Mouse (Mus musculus) limb, embryonic 15.5 days (tissue): Measurements from ENCODE around the gene Olfr699. TPM values are rescaled to one million over a fixed set of nuclear protein-coding genes. Genes with fewer than 3 reads are reported as not detected.
"Not testable (repeated sequence)": the region's sequence is repeated elsewhere in the genome, so short reads cannot be mapped to it uniquely, and the experiment has no call there.

Experiments used
- ATAC-seq: fragments of 200-750 bp; cut with Nextera tagmentation; 2 replicates; pipeline ENCODE4 v1.8.0; 2017; ENCODE audit warnings: low read depth, moderate TSS enrichment; ENCODE audit not compliant: insufficient number of reproducible peaks, low FRiP score, low TSS enrichment
- H3K27ac ChIP-seq: fragments of 300-500 bp; sonication (generic); 2 replicates; pipeline ENCODE4 v1.5.1; 2015; ENCODE audit warnings: moderate library complexity, mild to moderate bottlenecking, inconsistent platforms
- H3K27me3 ChIP-seq: fragments of 300-500 bp; sonication (generic); 2 replicates; pipeline ENCODE4 v1.6.1; 2015; ENCODE audit warnings: inconsistent platforms
- H3K36me3 ChIP-seq: fragments of 300-500 bp; sonication (generic); 2 replicates; pipeline ENCODE4 v1.6.1; 2015; ENCODE audit warnings: inconsistent platforms
- H3K4me1 ChIP-seq: fragments of 300-500 bp; sonication (generic); 2 replicates; pipeline ENCODE4 v1.6.1; 2015; ENCODE audit warnings: inconsistent platforms
- H3K4me2 ChIP-seq: fragments of 300-500 bp; sonication (generic); 2 replicates; pipeline ENCODE4 v1.6.1; 2015; ENCODE audit warnings: mild to moderate bottlenecking, inconsistent platforms
- H3K4me3 ChIP-seq: fragments of 300-500 bp; sonication (generic); 2 replicates; pipeline ENCODE4 v1.5.1; 2015; ENCODE audit warnings: mild to moderate bottlenecking, inconsistent platforms
- H3K9ac ChIP-seq: fragments of 300-500 bp; sonication (generic); 2 replicates; pipeline ENCODE4 v1.6.1; 2015; ENCODE audit warnings: inconsistent platforms
- H3K9me3 ChIP-seq: fragments of 300-500 bp; sonication (generic); 2 replicates; pipeline ENCODE4 v1.6.1; 2016; ENCODE audit warnings: inconsistent platforms
- WGBS: fragments of 180-500 bp; shearing (Covaris S2); methylation state at CpG from one replicate; pipeline ENCODE4 v1.1.7; 2015; 5-methylcytosine and 5-hydroxymethylcytosine counted together
- polyA plus RNA-seq: library from polyadenylated mRNA; unstranded; fragments of >200 nt; fragmentation: Nextera tagmentation; extraction: Ambion mirVana; gene quantifications from 2 replicates; pipeline ENCODE4 v1.2.1, GENCODE M21; 2015

Olfr699 gene
- polyA plus RNA-seq: not detected in 2 replicates

DNA sequence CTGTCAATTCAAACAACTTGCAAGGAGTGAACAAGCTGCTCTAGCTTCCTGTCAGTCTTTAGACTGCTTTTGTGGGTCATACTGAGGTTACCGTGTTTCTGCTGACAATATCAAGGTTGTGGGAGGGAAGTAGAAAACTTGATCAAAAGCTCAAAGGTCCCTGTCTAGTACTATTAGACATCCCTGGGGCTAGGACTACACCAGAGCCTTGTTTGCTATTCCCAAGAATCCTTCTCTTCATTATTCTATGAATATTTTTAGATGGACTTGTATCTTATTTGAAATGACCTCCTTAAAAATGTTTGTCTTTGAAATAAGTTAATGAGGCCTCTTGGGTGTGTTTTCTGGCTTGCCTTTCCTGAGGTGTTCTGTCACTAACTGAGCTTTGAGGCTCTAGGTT, at the start of gene Olfr699:
TSS of gene Olfr699 (minus strand) at position 101 of the 400 bp plus-strand sequence.
- no peak for ATAC-seq
- 84% methylated on average over 1 of the region's 1 CpGs for WGBS
- no peaks in the 10 kb centered on the region for H3K36me3 ChIP-seq

DNA sequence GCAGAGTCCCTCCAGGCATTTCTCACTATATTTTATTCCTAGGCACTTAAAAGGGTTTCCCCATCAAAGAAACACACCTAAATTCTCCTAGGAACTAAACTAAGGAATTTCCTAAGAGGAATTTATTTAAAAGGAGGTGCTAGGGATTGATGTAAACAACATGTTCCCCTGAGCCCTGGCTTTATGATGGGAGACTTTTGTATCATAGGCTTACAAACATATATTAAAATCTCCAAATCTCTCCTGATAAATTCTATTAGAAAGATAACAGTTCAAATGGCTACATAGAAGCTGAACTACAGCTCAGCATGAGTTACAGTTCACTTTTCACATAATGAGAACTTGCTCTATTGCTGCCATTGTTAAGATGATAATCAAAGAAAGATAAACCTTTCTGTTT, 40.8 kb upstream of the Olfr699 start, which contains the start of gene Olfr702:
TSS of gene Olfr702 (minus strand) at position 101 of the 400 bp plus-strand sequence.
- no peak within 1 kb of the TSS for H3K9ac ChIP-seq
- no peak within 1 kb of the TSS for H3K4me3 ChIP-seq
- no peaks in the 10 kb centered on the region for H3K9me3 ChIP-seq
- no peak within 1 kb of the TSS for H3K4me2 ChIP-seq
- H3K27me3 ChIP-seq: no peaks in the 10 kb centered on the region
- H3K36me3 ChIP-seq: no peaks in the 10 kb centered on the region
- H3K4me1 ChIP-seq: no peaks in the 10 kb centered on the region
- H3K27ac ChIP-seq: no peak within 1 kb of the TSS
- no peak for ATAC-seq

More for the DNA sequence above, at the start of gene Olfr699:
- Histone ChIP-seq H3K9me3 (no peaks in the 10 kb centered on the region), H3K4me2 (no peak within 1 kb of the TSS), H3K27me3 (no peaks in the 10 kb centered on the region), H3K4me3 (no peak within 1 kb of the TSS), H3K9ac (no peak within 1 kb of the TSS), H3K4me1 (no peaks in the 10 kb centered on the region), H3K27ac (no peak within 1 kb of the TSS)

DNA sequence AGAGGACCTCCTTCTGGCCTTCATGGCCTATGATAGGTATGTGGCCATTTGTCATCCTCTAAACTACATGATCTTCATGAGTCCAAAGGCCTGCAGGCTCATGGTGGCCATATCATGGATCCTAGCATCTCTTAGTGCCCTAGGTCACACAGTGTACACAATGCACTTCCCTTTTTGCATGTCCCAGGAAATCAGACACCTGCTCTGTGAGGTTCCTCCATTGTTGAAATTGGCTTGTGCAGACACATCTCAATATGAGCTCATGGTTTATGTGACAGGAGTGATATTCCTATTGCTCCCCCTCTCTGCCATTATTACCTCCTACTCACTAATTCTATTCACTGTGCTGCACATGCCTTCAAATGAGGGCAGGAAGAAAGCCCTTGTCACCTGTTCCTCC, 25.4 kb upstream of the Olfr699 start:
- no peaks in the 10 kb centered on the region for H3K27me3 ChIP-seq
- no peak for ATAC-seq
- no peak overlapping the region for H3K27ac ChIP-seq
- no peak overlapping the region for H3K4me3 ChIP-seq
- no peaks in the 10 kb centered on the region for H3K9me3 ChIP-seq
- no peak overlapping the region for H3K9ac ChIP-seq
- no peaks in the 10 kb centered on the region for H3K4me1 ChIP-seq
- H3K4me2 ChIP-seq: no peak overlapping the region
- H3K36me3 ChIP-seq: no peaks in the 10 kb centered on the region

DNA sequence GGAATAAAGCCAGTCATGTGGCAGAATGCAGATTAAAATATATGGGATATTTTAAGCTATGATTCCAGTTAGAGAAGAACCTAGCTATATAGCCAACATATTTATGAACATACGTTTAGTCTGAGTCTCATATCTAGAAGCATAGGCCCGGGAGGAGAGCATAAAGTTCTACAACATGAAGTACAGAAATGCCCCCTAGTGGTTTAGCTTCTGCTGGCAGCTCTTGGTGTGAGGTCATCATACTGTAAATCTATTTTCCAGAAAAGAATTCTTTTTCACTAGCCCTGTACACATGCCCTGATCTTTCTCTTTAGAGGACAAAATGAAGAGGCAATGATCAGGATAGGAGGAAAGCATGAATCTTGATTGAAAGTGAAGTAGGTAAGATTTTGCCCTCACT, 22.8 kb upstream of the Olfr699 start:
- no peak for ATAC-seq

DNA sequence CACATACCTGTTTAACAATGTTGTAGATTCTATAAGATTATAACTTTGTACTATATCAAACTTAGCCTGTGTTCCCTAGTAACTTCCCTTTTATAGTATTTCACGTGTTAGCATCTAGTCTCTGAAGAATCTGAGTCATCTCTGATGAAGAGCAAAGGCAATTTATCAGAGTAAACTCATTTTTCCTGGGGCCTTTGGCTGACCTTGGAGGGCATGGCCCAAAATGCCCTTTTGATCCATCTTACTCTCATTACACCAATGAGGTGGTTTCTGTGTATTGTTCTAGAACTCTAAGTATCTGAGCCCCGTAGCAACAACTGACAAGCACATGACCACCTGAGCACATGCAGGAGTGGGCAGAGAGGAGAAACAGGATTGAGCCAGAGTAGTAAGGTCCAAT, 20.8 kb upstream of the Olfr699 start, which contains the start of gene Olfr701:
TSS of gene Olfr701 (plus strand) at position 301 of the 400 bp plus-strand sequence.
- Histone ChIP-seq H3K36me3 (no peaks in the 10 kb centered on the region), H3K9ac (no peak within 1 kb of the TSS), H3K4me1 (no peaks in the 10 kb centered on the region), H3K4me3 (no peak within 1 kb of the TSS), H3K27me3 (no peaks in the 10 kb centered on the region), H3K4me2 (no peak within 1 kb of the TSS), H3K9me3 (no peaks in the 10 kb centered on the region), H3K27ac (no peak within 1 kb of the TSS)
- WGBS: 79% methylated on average over 2 of the region's 2 CpGs
- no peak for ATAC-seq

More for the DNA sequence above, 22.8 kb upstream of the Olfr699 start:
- no peaks in the 10 kb centered on the region for H3K4me1 ChIP-seq
- no peak overlapping the region for H3K9ac ChIP-seq
- no peak overlapping the region for H3K4me2 ChIP-seq
- H3K27me3 ChIP-seq: no peaks in the 10 kb centered on the region
- H3K36me3 ChIP-seq: no peaks in the 10 kb centered on the region
- no peak overlapping the region for H3K4me3 ChIP-seq
- no peak overlapping the region for H3K27ac ChIP-seq
- 54% methylated on average over 2 of the region's 2 CpGs for WGBS
- no peaks in the 10 kb centered on the region for H3K9me3 ChIP-seq

DNA sequence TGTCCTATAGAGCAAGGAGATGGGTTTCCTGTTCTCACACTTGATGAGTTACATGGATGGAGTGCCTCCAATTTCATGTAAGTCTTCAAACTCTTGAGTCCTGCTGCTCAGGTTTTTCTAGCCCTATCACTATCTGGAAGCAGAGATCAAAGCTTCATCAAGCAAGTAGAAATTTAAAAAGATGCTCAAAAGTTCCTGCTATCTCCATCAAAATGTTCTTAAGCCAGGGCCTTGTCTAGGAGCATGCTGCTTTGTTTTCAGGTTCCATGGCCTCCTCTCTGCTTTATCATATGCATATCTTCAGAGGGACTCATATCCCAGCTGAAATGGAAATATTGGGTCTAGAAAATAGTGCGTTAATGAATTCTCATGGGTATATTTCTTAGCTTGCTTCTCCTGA, 15.7 kb upstream of the Olfr699 start, which contains the start of gene Olfr700:
TSS of gene Olfr700 (minus strand) at position 101 of the 400 bp plus-strand sequence.
- no peaks in the 10 kb centered on the region for H3K4me1 ChIP-seq
- 90% methylated on average over 1 of the region's 1 CpGs for WGBS
- no peak within 1 kb of the TSS for H3K4me2 ChIP-seq
- H3K36me3 ChIP-seq: no peaks in the 10 kb centered on the region
- no peaks in the 10 kb centered on the region for H3K27me3 ChIP-seq
- H3K9me3 ChIP-seq: no peaks in the 10 kb centered on the region
- no peak within 1 kb of the TSS for H3K9ac ChIP-seq
- no peak within 1 kb of the TSS for H3K4me3 ChIP-seq
- ATAC-seq: no peak
- H3K27ac ChIP-seq: no peak within 1 kb of the TSS

DNA sequence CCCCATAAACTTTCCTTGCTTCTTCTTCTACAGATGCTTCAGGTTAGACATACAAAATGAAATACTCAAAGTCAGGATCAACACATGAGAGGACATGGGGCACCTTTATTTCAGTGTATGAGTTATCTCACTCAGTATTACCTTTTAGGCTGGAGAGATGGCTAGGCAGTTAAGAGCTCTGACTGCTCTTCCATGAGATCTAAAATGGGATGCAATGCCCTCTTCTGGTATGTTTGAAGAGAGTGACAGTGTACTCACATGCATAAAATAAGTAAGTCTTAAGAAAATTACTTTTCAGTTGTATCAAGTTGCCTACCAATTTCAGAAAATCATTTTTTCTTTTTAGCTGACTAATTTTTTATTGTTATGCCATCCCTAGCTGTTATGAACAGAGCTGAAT, 4.7 kb downstream of the Olfr699 start:
- no peak overlapping the region for H3K9ac ChIP-seq

DNA sequence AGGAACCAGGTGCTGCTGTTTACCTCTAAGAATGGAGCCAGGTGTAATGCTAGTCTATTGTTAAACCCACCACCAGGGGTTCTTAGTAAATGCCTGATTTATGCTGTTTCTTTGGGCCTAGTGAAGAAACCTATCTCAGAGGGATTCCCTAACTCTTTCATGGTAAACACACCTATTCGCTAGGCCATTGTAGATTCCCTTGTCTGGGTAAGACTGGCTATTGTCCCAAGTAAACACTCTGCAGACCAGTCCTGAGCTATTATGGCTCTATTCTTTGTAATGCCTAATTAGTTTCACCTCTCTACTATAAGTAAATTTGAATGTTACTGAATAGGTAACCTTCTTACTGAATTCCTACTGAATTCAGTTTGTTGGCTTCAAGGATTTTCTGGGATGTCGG, 32.0 kb downstream of the Olfr699 start:
- ATAC-seq: not testable (repeated sequence)

More for the DNA sequence above, 4.7 kb downstream of the Olfr699 start:
- Histone ChIP-seq H3K27ac (no peak overlapping the region), H3K4me1 (no peaks in the 10 kb centered on the region), H3K4me2 (no peak overlapping the region), H3K9me3 (no peaks in the 10 kb centered on the region), H3K4me3 (no peak overlapping the region), H3K27me3 (no peaks in the 10 kb centered on the region), H3K36me3 (no peaks in the 10 kb centered on the region)
- no peak for ATAC-seq

DNA sequence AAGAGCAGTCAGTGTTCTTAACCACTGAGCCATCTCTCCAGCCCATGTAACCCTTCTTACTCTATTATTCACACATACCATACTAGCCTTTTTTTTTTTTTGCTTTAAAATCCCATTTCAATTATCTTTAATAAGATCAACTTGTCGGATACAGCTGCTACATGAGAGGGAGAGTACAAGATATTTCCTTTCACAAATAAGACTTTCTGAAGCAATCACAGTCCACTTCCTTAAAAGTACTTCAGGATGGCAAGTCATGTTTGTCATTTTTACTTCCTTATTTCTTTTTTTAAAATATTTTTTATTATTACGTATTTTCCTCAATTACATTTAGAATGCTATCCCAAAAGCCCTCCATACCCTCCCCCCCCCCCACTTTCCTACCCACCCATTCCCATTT, 34.2 kb downstream of the Olfr699 start:
- H3K9ac ChIP-seq: no peak overlapping the region

More for the DNA sequence above, 32.0 kb downstream of the Olfr699 start:
- not testable (repeated sequence) for H3K4me3 ChIP-seq, H3K27me3 ChIP-seq, H3K9ac ChIP-seq, H3K27ac ChIP-seq, H3K36me3 ChIP-seq, H3K4me1 ChIP-seq, H3K9me3 ChIP-seq, H3K4me2 ChIP-seq
- WGBS: 88% methylated on average over 2 of the region's 2 CpGs

DNA sequence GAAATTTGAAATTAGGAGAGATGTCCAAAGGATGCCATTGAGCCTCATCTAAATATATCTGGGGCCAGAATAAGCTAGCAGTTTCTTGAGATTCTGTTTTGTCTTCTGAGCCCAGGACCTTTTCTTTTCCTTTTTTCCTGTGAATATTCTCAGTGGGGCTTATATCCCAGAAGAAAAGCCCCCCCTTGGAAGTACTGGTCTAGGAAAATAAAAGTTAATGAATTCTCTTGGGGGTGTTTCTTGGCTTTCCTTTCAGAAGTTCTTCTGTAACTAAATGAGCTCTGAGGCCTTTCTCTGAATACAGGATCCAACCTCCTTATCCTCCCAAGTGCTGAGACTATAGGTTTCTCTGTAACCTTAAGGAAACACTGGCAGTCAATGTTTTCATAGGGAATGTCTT, 37.7 kb downstream of the Olfr699 start, which contains the start of gene Olfr698:
TSS of gene Olfr698 (minus strand) at position 101 of the 400 bp plus-strand sequence.
- no peak for ATAC-seq
- Histone ChIP-seq H3K36me3 (no peaks in the 10 kb centered on the region), H3K4me2 (no peak within 1 kb of the TSS), H3K27ac (no peak within 1 kb of the TSS), H3K27me3 (no peaks in the 10 kb centered on the region), H3K4me3 (no peak within 1 kb of the TSS), H3K9me3 (no peaks in the 10 kb centered on the region), H3K4me1 (no peaks in the 10 kb centered on the region), H3K9ac (no peak within 1 kb of the TSS)

More for the DNA sequence above, 34.2 kb downstream of the Olfr699 start:
- 86% methylated on average over 2 of the region's 2 CpGs for WGBS
- H3K27me3 ChIP-seq: no peaks in the 10 kb centered on the region
- no peak overlapping the region for H3K27ac ChIP-seq
- H3K9me3 ChIP-seq: no peaks in the 10 kb centered on the region
- H3K36me3 ChIP-seq: no peaks in the 10 kb centered on the region
- no peak for ATAC-seq
- H3K4me3 ChIP-seq: no peak overlapping the region
- H3K4me2 ChIP-seq: no peak overlapping the region
- no peaks in the 10 kb centered on the region for H3K4me1 ChIP-seq

DNA sequence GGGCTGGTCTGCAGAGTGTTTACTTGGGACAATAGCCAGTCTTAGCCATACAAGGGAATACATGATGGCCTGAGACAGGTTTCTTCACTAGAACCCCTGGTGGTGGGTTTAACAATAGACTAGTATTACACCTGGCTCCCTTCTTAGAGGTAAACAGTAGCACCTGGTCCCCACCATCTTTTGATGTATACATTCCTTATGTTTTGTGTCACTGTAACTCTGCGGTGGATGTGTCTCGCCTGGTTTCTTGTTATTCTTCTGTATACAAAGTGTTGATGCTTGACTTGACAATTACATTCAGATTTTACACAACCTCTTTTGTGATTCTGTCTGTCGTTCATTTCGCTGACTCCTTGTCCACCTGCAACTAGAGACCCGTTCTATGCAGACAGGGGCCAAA, 47.2 kb downstream of the Olfr699 start:
- no peak overlapping the region for H3K27ac ChIP-seq

DNA sequence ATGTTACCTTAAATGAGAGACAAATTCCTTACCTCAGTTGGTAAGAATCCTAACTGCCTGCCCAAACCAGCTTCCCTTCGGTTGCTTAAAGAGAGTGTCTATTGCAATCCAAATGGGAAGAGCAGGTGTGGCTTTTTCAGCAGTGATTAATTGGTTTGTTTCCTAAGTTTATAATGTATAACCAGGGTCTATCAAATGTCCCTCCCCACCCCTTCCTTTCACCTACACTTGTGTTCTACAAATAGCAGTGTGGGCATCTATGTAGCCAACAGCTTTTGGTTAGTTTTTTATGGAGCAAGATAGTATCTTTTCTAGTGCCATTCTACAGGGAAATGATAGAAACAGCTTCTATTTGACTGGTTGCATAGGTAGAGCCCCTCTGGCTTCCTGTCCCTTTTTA, 50.7 kb downstream of the Olfr699 start, which contains the start of gene Olfr697:
TSS of gene Olfr697 (minus strand) at position 101 of the 400 bp plus-strand sequence.
- Histone ChIP-seq H3K4me1 (no peaks in the 10 kb centered on the region), H3K27me3 (no peaks in the 10 kb centered on the region), H3K4me3 (no peak within 1 kb of the TSS), H3K4me2 (no peak within 1 kb of the TSS), H3K36me3 (no peaks in the 10 kb centered on the region), H3K9me3 (no peaks in the 10 kb centered on the region), H3K9ac (no peak within 1 kb of the TSS), H3K27ac (no peak within 1 kb of the TSS)
- ATAC-seq: no peak
- 78% methylated on average over 1 of the region's 1 CpGs for WGBS

More for the DNA sequence above, 47.2 kb downstream of the Olfr699 start:
- no peaks in the 10 kb centered on the region for H3K4me1 ChIP-seq
- H3K4me3 ChIP-seq: no peak overlapping the region
- H3K9ac ChIP-seq: no peak overlapping the region
- 82% methylated on average over 5 of the region's 5 CpGs for WGBS
- no peaks in the 10 kb centered on the region for H3K27me3 ChIP-seq
- H3K36me3 ChIP-seq: no peaks in the 10 kb centered on the region
- H3K4me2 ChIP-seq: no peak overlapping the region
- ATAC-seq: no peak
- no peaks in the 10 kb centered on the region for H3K9me3 ChIP-seq
